Mouse (Mus musculus): ENCODE measurements around the gene Snrnp27. TPM values are rescaled to one million over a fixed set of nuclear protein-coding genes. Genes with fewer than 3 reads are reported as not detected.

Gene Snrnp27
- polyA plus RNA-seq, 1 experiment from 2014 or later: 120 TPM

DNA sequence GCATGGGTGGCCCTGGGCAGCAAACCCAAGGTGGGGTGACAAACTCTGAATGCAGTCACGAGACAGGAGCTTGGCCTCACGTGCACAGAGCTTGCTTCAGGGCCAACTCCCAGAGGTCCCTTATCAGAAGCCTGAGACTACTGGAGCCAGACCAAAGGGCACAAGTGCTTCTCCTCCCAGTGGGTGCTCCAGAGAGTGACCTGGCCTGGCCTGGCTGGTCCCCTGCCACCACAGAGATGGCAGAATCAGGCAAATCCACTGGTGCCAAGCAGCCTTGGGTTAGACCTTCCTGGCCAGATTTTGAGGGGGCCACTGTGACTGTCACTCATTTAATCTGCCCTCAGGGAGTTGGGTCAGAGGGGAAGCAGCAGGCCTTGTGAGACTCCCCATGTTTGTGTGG, 47.8 kb downstream of the Snrnp27 start:
- ATAC-seq (replicated peaks; ENCODE audit: low FRiP score, low read depth) (0 out of 2 replicates have a peak, but pooled peaks have one; percentile 7), DNase-seq (ENCODE audit: low spot score) (no peak)
- no peak overlapping the region for H3K4me3 ChIP-seq (replicated peaks; ENCODE audit: low read depth, low read length)
- H3K27me3 ChIP-seq (ENCODE audit: insufficient read depth, low read length): no peaks in the 10 kb centered on the region
- H3K27ac ChIP-seq: no peak overlapping the region
- no peak for TF ChIP-seq CTCF (IDR thresholded peaks at IDR 0.05; ENCODE audit: low read depth)
- H3K9ac ChIP-seq (ENCODE audit: low read depth, low read length): no peak overlapping the region
- no peaks in the 10 kb centered on the region for H3K9me3 ChIP-seq (replicated peaks; ENCODE audit: low read length)
- WGBS: 62% methylated on average over 2 of the region's 2 CpGs
- H3K4me2 ChIP-seq (ENCODE audit: low read length): no peak overlapping the region
- H3K36me3 ChIP-seq (ENCODE audit: insufficient read depth, low read length): no peaks in the 10 kb centered on the region
- H3K4me1 ChIP-seq (replicated peaks; ENCODE audit: insufficient read depth, low read length): no peaks in the 10 kb centered on the region

DNA sequence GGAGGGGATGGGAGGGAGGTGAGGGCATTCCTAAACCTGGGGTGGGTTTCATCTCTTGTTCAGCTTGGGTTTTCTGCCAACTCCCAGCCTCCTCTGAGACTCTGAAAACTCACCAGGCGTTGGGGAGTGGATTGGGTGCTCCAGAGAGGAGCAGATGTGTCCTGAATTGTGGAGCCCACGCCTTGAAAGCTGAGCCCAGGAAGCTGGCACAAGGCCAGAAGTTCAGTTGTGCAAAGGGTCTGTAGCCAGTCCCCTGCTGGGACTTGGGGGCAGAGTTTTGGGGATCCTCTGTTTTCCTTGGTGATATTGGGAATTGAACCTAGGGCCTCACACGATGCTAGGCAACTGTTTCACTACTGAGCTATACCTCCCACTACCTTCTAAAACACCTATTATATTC, 54.2 kb downstream of the Snrnp27 start:
- Histone ChIP-seq H3K4me3 (replicated peaks; ENCODE audit: low read depth, low read length) (no peak overlapping the region), H3K27ac (no peak overlapping the region), H3K9me3 (replicated peaks; ENCODE audit: low read length) (no peaks in the 10 kb centered on the region), H3K9ac (ENCODE audit: low read depth, low read length) (no peak overlapping the region), H3K36me3 (ENCODE audit: insufficient read depth, low read length) (no peaks in the 10 kb centered on the region), H3K4me1 (replicated peaks; ENCODE audit: insufficient read depth, low read length) (no peaks in the 10 kb centered on the region), H3K4me2 (ENCODE audit: low read length) (no peak overlapping the region), H3K27me3 (ENCODE audit: insufficient read depth, low read length) (no peaks in the 10 kb centered on the region)
- ATAC-seq (replicated peaks; ENCODE audit: low FRiP score, low read depth) (no peak), DNase-seq (ENCODE audit: low spot score) (no peak)
- WGBS: 69% methylated on average over 3 of the region's 3 CpGs
- no peak for TF ChIP-seq CTCF (IDR thresholded peaks at IDR 0.05; ENCODE audit: low read depth)

DNA sequence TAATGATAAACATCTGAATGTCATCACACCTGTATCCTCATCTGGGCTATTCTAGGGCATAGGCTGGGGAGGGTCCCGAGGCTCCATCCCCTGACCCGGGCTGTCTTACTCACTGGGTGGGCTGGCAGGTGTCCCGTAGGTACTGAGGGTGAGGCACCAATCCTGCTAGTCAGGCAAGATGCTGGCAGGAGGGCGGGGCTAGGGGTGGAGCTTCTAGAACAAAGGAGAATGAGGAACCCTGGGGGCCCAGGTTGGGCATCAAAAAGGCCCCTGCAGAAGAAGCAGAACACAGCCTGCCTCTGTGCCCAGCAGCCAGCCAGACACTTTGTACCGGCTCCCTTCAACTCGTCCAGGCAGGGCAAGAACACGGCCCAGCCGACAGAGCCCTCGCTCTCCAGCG, 56.4 kb downstream of the Snrnp27 start, which contains the start of gene Asprv1:
Gene Asprv1, plus strand, starts transcription at position 219 of the 400 bp plus-strand sequence.
- no peak within 1 kb of the TSS for H3K9ac ChIP-seq (ENCODE audit: low read depth, low read length)
- H3K4me3 ChIP-seq (replicated peaks; ENCODE audit: low read depth, low read length): no peak within 1 kb of the TSS
- no peak within 1 kb of the TSS for H3K27ac ChIP-seq
- H3K36me3 ChIP-seq (ENCODE audit: insufficient read depth, low read length): no peaks in the 10 kb centered on the region
- H3K27me3 ChIP-seq (ENCODE audit: insufficient read depth, low read length): no peaks in the 10 kb centered on the region
- WGBS: 55% methylated on average over 10 of the region's 10 CpGs
- ATAC-seq (replicated peaks; ENCODE audit: low FRiP score, low read depth) (no peak), DNase-seq (ENCODE audit: low spot score) (no peak)
- no peak for TF ChIP-seq CTCF (IDR thresholded peaks at IDR 0.05; ENCODE audit: low read depth)
- no peaks in the 10 kb centered on the region for H3K9me3 ChIP-seq (replicated peaks; ENCODE audit: low read length)
- no peak within 1 kb of the TSS for H3K4me2 ChIP-seq (ENCODE audit: low read length)
- no peaks in the 10 kb centered on the region for H3K4me1 ChIP-seq (replicated peaks; ENCODE audit: insufficient read depth, low read length)

Other genes starting within 250 kb of the Snrnp27 start
- gene C87436, start 246.1 kb downstream of the Snrnp27 start, polyA plus RNA-seq (2015; fragmentation: Nextera tagmentation; extraction: Ambion mirVana): 22.5 and 23.1 TPM in 2 replicates
- gene Pcbp1, start 158.2 kb downstream of the Snrnp27 start, polyA plus RNA-seq (2015; fragmentation: Nextera tagmentation; extraction: Ambion mirVana): 488 and 506 TPM in 2 replicates
- 1.7 and 1.8 TPM in 2 replicates for gene Asprv1, start 56.4 kb downstream of the Snrnp27 start, polyA plus RNA-seq (2015; fragmentation: Nextera tagmentation; extraction: Ambion mirVana)
- gene Mxd1, start 15.4 kb downstream of the Snrnp27 start, polyA plus RNA-seq (2015; fragmentation: Nextera tagmentation; extraction: Ambion mirVana): 6.4 and 7.7 TPM in 2 replicates
- 25.7 and 28.4 TPM in 2 replicates for gene Gmcl1, start 48.9 kb upstream of the Snrnp27 start, polyA plus RNA-seq (2015; fragmentation: Nextera tagmentation; extraction: Ambion mirVana)
- gene Anxa4, start 109.1 kb upstream of the Snrnp27 start, polyA plus RNA-seq (2015; fragmentation: Nextera tagmentation; extraction: Ambion mirVana): 76.3 and 80.8 TPM in 2 replicates
- gene Aak1, start 165.0 kb upstream of the Snrnp27 start, polyA plus RNA-seq (2015; fragmentation: Nextera tagmentation; extraction: Ambion mirVana): 7.3 and 7.8 TPM in 2 replicates

Measured in kidney, postnatal 0 days (tissue).